Mouse (Mus musculus) urinary bladder, postnatal 14 days (tissue): Measurements from ENCODE around the gene Tmed3.

Source experiments
- DNase-seq: peaks from one replicate; pipeline ENCODE4 v3.0.0; 2021; ENCODE audit warnings: low spot score

Gene Tmed3

GRCm38 (mm10) chr9:89704265-89705196, at the start of gene Tmed3:
Gene Tmed3 (minus strand): TSS chr9:89705068.
- peak; percentile 91 for DNase-seq

GRCm38 (mm10) chr9:89740041-89740440, 35.2 kb upstream of the Tmed3 start:
- no peak for DNase-seq

DNA sequence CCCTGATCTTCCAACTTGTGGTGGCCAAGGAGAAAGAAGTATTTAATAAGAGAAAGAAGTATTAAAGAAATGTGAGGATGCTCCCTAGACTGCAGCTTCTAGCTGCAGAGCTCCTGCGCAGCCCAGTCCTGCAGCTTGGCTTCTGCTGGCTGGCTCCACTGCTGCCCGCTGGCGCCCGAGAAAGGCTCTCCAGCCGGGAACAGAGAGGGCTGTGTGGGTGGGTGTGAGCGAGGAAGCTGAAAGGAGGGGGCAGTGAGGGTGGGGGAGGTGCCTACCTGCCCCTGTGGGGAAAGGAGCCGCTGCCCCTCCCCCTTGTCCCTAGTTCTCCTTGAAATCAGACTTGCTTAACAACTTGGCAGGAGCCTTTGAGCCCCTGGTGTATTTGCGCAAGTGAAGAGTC, 33.4 kb upstream of the Tmed3 start, which contains the start of gene Ankrd34c:
Gene Ankrd34c, minus strand, starts transcription at position 181 of the 400 bp plus-strand sequence.
- DNase-seq, result no peak

- DNase-seq, result no peak
Measured at GRCm38 (mm10) chr9:89737888-89738287, 33.0 kb upstream of the Tmed3 start.

GRCm38 (mm10) chr9:89736932-89737705, 32.3 kb upstream of the Tmed3 start:
- peak; percentile 8 for DNase-seq

- no peak for DNase-seq
Measured at GRCm38 (mm10) chr9:89706906-89707305, 2.0 kb upstream of the Tmed3 start.

DNA sequence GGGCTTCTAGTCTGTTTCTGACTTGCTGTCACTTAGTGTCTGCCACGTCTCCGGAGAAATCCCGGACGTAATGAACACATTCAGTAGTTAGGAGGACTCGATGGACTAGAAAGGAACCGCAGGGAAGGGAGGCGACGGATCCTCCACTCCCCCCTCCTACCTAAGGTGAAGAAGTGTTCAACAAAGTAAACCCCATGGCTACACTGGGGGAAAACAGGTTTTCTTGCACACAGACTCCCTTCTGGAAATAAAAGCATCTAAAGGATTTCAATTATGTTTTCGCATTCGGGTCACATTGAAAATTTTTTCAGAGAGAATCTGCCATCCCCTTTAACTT, 297 bp upstream of the Tmed3 start:
- DNase-seq, result no peak

DNA sequence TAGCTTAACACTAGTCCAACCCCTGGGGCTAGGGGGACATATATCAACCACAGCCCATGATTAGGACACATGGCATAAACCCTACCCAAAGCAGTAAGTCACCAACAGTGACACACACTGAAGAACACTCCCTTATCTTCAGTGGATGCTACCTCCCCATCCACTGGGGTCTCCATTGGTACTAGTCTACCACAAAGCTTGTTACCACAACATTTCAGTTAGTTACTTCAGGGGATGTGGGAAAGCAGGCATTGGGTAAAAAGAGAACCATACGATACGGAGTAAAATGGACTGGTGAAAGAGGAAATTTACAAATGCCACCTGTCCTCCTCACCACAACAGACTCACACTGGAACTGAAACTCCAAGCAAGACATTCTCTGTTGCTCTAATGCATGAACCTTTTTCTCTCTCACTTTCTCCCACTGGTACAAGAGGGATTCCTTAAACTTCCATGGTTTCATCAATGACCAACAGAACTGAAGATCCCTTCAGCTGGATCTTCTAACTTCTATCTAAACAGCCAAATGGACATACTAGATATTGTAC, 3.9 kb downstream of the Tmed3 start:
- no peak for DNase-seq

DNA sequence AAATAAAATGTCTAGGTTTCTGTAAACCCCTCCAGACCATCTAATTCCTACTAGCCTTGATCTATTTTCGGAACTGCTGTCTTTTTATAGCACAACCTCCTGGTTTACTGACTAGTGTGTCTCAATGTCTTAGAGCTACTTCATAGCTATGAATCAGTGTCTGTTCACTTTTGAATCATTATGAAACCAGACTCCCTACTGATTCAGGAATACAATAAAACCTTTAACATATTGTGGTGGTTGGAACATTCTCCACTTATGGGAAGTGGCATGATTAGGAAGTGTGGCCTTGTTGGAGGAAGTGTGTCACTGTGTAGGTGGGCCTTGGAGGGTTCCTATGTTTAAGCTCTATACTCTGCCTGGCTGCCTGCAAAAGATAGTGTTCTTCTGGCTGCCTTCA, 9.7 kb downstream of the Tmed3 start:
- no peak for DNase-seq

DNA sequence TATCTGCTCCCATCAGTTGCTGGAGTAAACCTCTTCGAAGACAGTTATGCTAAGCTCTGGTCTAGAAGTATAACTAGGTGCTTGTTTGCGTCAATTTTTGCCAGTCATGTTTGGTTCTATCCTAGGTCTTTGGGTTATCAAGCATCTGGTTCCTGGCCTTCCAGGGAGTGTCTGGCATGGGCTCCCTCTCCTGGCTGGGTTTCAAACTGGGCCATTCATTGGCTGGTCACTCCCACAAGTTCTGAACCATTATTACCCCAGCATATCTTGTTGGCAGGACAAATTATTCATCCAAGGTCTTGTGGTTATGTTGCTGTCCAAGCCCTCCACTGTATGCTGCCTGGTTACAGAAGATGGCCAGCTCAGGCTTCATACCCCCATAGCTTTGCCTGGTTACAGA, 11.2 kb downstream of the Tmed3 start:
- no peak for DNase-seq

DNA sequence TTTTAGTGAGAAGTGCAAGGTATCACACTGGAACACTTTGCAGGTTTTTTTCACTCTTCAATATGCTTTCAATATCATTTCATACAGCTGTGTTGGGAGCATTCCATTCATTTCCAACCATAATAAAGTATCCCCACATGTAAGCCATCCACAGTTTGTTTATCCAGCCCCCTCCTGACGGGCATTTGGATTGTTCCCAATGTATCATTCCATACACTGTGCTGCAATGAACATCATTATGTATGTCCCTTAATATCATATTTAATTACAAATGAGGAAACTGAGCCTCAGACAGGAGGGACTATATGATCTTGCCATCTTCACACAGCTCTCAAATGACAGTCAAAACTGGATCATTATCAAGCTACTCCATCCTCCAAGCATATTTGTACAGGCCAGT, 15.7 kb downstream of the Tmed3 start:
- DNase-seq, result no peak

GRCm38 (mm10) chr9:89687503-89688226, 17.2 kb downstream of the Tmed3 start:
- DNase-seq, result no peak

GRCm38 (mm10) chr9:89686262-89686661, 18.6 kb downstream of the Tmed3 start:
- no peak for DNase-seq

DNA sequence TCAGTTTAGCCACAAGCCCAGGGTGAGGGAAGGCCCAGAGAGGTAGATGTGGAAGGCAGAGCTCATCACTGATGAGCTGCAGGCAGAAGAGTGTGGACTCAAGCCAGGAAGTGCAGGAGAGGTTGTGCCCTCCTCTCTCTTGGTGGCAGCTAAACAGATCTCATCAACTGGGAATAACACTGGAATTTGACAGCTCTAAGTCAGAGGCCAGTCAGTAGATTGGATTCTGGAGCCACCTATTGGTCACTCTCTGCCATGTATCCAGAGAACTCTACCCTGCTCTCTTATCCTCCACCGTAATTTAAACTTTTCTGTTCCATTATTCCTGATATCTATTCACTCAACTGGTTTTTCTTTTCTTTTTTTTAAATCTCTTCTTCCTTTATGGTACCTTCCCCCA, 25.9 kb downstream of the Tmed3 start:
- no peak for DNase-seq

GRCm38 (mm10) chr9:89674014-89674618, 30.8 kb downstream of the Tmed3 start:
- DNase-seq, result peak; percentile 73

GRCm38 (mm10) chr9:89673402-89673801, 31.5 kb downstream of the Tmed3 start:
- DNase-seq, result no peak

- no peak for DNase-seq
Measured at GRCm38 (mm10) chr9:89669878-89670277, 35.0 kb downstream of the Tmed3 start.

DNA sequence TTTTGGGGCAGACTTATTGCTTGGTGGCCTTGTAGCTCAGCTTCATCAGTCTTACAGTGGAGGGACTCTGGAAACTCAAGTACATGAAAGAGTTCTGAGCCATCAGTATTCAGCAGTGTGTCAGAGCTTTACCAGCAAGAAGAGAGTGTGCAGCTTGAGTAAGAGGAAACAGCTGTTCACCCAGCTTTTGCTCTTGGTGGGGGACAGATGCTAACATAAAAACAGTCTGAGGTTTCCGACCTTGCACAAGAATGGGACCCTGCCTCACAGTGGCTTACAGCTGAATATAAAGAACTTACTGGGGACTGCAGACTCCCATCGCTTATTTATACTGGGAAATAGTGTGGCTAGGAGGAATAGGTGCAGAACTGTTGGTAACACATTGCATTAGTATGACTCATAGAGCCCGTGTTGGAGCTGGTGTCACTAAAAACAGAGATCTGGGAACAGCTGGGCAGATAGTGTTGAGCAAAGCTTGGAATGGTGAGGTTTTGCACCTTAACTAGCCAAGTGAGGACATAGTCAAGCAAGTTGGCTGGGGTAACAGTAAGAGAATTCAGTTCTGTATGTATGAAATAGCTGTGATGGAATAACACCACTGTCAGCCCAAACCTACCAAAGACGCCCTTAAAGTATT, 37.4 kb downstream of the Tmed3 start:
- DNase-seq, result no peak

- no peak for DNase-seq
Measured at GRCm38 (mm10) chr9:89650913-89651312, 54.0 kb downstream of the Tmed3 start.
